Comparison of ENCODE assay signal across 20 mouse cellular contexts in the genomic region with DNA sequence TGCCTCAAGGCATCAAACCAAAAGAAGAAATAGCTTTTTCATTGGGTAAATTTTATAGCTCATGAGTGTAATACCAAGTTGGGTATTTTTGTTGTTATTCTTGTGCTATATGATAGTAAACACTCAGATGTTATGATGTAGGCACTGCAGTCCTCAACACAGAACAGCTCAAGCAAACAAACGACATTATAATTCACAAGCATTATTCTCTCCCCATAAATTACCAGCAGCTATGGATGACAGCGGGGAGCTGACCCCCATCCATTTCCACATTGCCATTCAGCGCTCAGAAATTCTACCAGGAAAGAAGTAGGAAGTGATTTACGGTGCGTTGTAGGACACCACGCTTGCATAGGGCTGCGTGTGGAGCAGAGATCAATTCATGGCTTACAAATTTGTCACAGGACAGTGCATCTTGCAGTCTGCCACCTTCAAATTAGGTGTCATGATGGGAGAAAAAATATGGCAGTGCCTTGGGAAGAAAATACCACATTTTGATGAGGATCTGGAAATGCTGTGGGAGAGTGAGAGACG.
DNase-seq lines count a peak whose midpoint lies in the region; ATAC-seq and TF ChIP-seq lines count a peak whose summit lies in the region.
"Had no signal": no experiment of that assay in that cellular context is flagged by ENCODE, and none has a peak within 500 bp of the region (broad histone marks: within the 10 kb centered on the region; RNA-seq: fewer than 3 reads in every experiment).

No protein-coding gene starts in this region.

- no peaks in the 10 kb centered on the region for H3K4me1 ChIP-seq in kidney, postnatal 0 days (replicated peaks; ENCODE audit: insufficient read depth, low read length)
- 0 out of 2 replicates have a peak, but pooled peaks cover 4% of the 10 kb centered on the region for H3K4me1 ChIP-seq in neural tube, embryonic 15.5 days
- H3K4me1 ChIP-seq in intestine, embryonic 15.5 days (replicated peaks), result no peaks in the 10 kb centered on the region
- H3K4me1 ChIP-seq: embryonic facial prominence, embryonic 10.5 days; forebrain, embryonic 15.5 days; heart, embryonic 15.5 days; liver, embryonic 12.5 days; lung, embryonic 15.5 days had no signal

- WGBS in kidney, postnatal 0 days, result 25% methylated on average over 8 of the region's 8 CpGs
- WGBS in neural tube, embryonic 15.5 days, result 37% methylated on average over 8 of the region's 8 CpGs
- WGBS in intestine, embryonic 15.5 days, result 77% methylated on average over 8 of the region's 8 CpGs

- no peaks in the 10 kb centered on the region for H3K27me3 ChIP-seq in kidney, postnatal 0 days (ENCODE audit: insufficient read depth, low read length)
- H3K27me3 ChIP-seq in neural tube, embryonic 15.5 days (replicated peaks), result no peaks in the 10 kb centered on the region
- H3K27me3 ChIP-seq in intestine, embryonic 15.5 days (replicated peaks), result no peaks in the 10 kb centered on the region
- H3K27me3 ChIP-seq: forebrain, embryonic 15.5 days; heart, embryonic 15.5 days; liver, embryonic 12.5 days; lung, embryonic 15.5 days; Patski had no signal

- DNase-seq in kidney, postnatal 0 days (ENCODE audit: low spot score), result peak; percentile 19
- no peak for DNase-seq in kidney, postnatal 4 days
- peak; percentile 58 for DNase-seq in forelimb bud, embryonic 11.5 days (ENCODE audit: low read depth, low spot score)
- DNase-seq in hindlimb bud, embryonic 11.5 days (ENCODE audit: extremely low spot score, low read depth, low spot score), result peak; percentile 35
- no peak for DNase-seq in layer of hippocampus, postnatal 25 days (ENCODE audit: extremely low spot score in 1 of 2, low spot score in 1 of 2)
- DNase-seq: adrenal gland, postnatal 25 days; cerebellum, adult 9-11 months; gastrocnemius, adult 2 months; heart, adult 11 months; kidney, adult 2 months; thymus, postnatal 4 days had no signal

- no peak for TF ChIP-seq CTCF in kidney, postnatal 0 days (IDR thresholded peaks at IDR 0.05; ENCODE audit: low read depth)

- no peak overlapping the region for H3K27ac ChIP-seq in kidney, postnatal 0 days
- H3K27ac ChIP-seq in neural tube, embryonic 15.5 days (replicated peaks), result no peak overlapping the region
- H3K27ac ChIP-seq in intestine, embryonic 15.5 days, result no peak overlapping the region
- H3K27ac ChIP-seq: embryonic facial prominence, embryonic 10.5 days; forebrain, embryonic 15.5 days; gastrocnemius, adult 2 months; heart, embryonic 15.5 days; liver, embryonic 12.5 days; lung, embryonic 15.5 days had no signal

- no peaks in the 10 kb centered on the region for H3K9me3 ChIP-seq in kidney, postnatal 0 days (replicated peaks; ENCODE audit: low read length)
- no peaks in the 10 kb centered on the region for H3K9me3 ChIP-seq in neural tube, embryonic 15.5 days (replicated peaks)
- no peaks in the 10 kb centered on the region for H3K9me3 ChIP-seq in intestine, embryonic 15.5 days
- H3K9me3 ChIP-seq: embryonic facial prominence, embryonic 10.5 days; forebrain, embryonic 15.5 days; heart, embryonic 15.5 days; liver, embryonic 12.5 days; lung, embryonic 15.5 days had no signal

- no peak overlapping the region for H3K9ac ChIP-seq in kidney, postnatal 0 days (ENCODE audit: low read depth, low read length)
- no peak overlapping the region for H3K9ac ChIP-seq in neural tube, embryonic 15.5 days (replicated peaks)
- H3K9ac ChIP-seq in intestine, embryonic 15.5 days, result no peak overlapping the region
- H3K9ac ChIP-seq: forebrain, embryonic 15.5 days; heart, embryonic 15.5 days; liver, embryonic 12.5 days; lung, embryonic 15.5 days had no signal

- H3K4me2 ChIP-seq in kidney, postnatal 0 days (ENCODE audit: low read length), result 0 out of 2 replicates have a peak overlapping the region, but pooled peaks have one; percentile 4
- peak overlapping the region; percentile 37 for H3K4me2 ChIP-seq in neural tube, embryonic 15.5 days
- H3K4me2 ChIP-seq in intestine, embryonic 15.5 days (replicated peaks), result no peak overlapping the region
- H3K4me2 ChIP-seq: forebrain, embryonic 15.5 days; heart, embryonic 15.5 days; liver, embryonic 12.5 days; lung, embryonic 15.5 days had no signal

- no peak overlapping the region for H3K4me3 ChIP-seq in kidney, postnatal 0 days (replicated peaks; ENCODE audit: low read depth, low read length)
- no peak overlapping the region for H3K4me3 ChIP-seq in neural tube, embryonic 15.5 days (replicated peaks)
- H3K4me3 ChIP-seq in intestine, embryonic 15.5 days (replicated peaks), result no peak overlapping the region
- H3K4me3 ChIP-seq: embryonic facial prominence, embryonic 10.5 days; forebrain, embryonic 15.5 days; gastrocnemius, adult 2 months; heart, embryonic 15.5 days; liver, embryonic 12.5 days; lung, embryonic 15.5 days had no signal

- no peaks in the 10 kb centered on the region for H3K36me3 ChIP-seq in kidney, postnatal 0 days (ENCODE audit: insufficient read depth, low read length)
- no peaks in the 10 kb centered on the region for H3K36me3 ChIP-seq in neural tube, embryonic 15.5 days
- no peaks in the 10 kb centered on the region for H3K36me3 ChIP-seq in intestine, embryonic 15.5 days
- H3K36me3 ChIP-seq: embryonic facial prominence, embryonic 10.5 days; forebrain, embryonic 15.5 days; heart, embryonic 15.5 days; liver, embryonic 12.5 days; lung, embryonic 15.5 days had no signal

- ATAC-seq in kidney, postnatal 0 days (replicated peaks; ENCODE audit: low FRiP score, low read depth), result no peak
- peak; percentile 35 for ATAC-seq in neural tube, embryonic 15.5 days (ENCODE audit: low FRiP score)
- ATAC-seq in intestine, embryonic 15.5 days, result no peak
- ATAC-seq: activated CD4-positive, CD25-positive, alpha-beta regulatory T cell, adult 4 months; forebrain, embryonic 15.5 days; liver, embryonic 12.5 days; Patski had no signal

Comparison
In these comparisons a context has a peak if more than half of its experiments do, and no peak if none do; other contexts are left out.
1. DNase-seq: peak in kidney, postnatal 0 days (single experiment), forelimb bud, embryonic 11.5 days (single experiment) and hindlimb bud, embryonic 11.5 days (single experiment); none in kidney, postnatal 4 days (0 of 2) and layer of hippocampus, postnatal 25 days (0 of 2).